Mouse (Mus musculus): ENCODE measurements around the gene Ggps1. TPM values are rescaled to one million over a fixed set of nuclear protein-coding genes. Genes with fewer than 3 reads are reported as not detected.
"Not testable (repeated sequence)": the region's sequence is repeated elsewhere in the genome, so short reads cannot be mapped to it uniquely, and the experiment has no call there.

The Ggps1 gene
- polyA plus RNA-seq, 1 experiment from 2014 or later = 47.7 TPM

DNA sequence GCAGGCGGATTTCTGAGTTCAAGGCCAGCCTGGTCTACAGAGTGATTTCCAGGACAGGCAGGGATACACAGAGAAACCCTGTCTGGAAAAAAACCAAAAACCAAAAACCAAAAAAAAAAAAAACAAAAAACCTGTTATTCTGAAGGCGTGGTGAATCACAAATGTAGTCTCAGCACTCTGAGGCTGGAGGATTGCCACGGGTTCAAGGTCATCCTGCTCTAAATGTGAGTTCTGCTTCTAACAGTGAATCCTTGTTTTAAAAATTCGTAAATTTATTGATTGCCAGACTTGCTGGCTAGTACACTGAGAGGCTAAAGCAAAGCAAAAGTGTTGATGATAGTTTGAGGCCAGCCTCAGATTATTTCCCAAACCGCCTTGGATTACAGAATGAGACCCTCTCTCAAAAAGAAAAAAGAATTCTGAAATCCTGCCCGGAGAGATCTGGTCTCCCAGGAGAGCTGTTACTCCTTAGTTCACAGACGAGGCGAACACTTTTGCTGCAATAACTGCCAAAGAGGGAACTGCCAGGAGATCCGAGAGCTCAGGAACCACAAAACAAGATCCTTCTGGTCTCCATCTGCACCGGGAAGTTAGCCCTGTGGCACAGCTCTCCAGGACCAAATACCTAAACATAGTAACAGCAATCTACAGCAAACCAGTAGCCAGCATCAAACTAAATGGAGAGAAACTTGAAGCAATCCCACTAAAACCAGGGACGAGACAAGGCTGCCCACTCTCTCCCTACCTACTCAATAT, 27.2 kb downstream of the Ggps1 start:
- no peaks in the 10 kb centered on the region for H3K9me3 ChIP-seq
- no peak overlapping the region for H3K4me2 ChIP-seq
- H3K27ac ChIP-seq = no peak overlapping the region
- no peak overlapping the region for H3K4me3 ChIP-seq
- H3K9ac ChIP-seq = no peak overlapping the region
- WGBS = 92% methylated on average over 11 of the region's 11 CpGs
- H3K4me1 ChIP-seq = peaks cover 16% of the 10 kb centered on the region
- H3K36me3 ChIP-seq = no peaks in the 10 kb centered on the region
- H3K27me3 ChIP-seq = no peaks in the 10 kb centered on the region
- no peak for ATAC-seq (ENCODE audit: borderline replicate concordance, extremely low read depth, low FRiP score, low TSS enrichment)

DNA sequence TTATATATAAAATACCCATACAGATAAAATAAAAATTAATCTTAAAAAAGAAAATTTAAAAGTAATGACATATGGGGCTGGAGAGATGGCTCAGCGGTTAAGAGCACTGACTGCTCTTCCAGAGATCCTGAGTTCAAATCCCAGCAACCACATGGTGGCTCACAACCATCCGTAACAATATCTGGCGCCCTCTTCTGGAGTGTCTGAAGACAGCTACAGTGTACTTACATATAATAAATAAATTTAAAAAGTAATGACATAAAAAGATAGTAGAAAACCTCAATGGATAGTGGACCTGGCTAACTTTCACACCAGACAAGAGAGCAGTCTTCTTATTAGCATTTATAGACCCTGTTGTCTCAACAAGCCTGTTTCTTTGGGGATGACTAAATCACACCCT, 27.9 kb downstream of the Ggps1 start:
- not testable (repeated sequence) for H3K9me3 ChIP-seq; H3K4me2 ChIP-seq; ATAC-seq (ENCODE audit: borderline replicate concordance, extremely low read depth, low FRiP score, low TSS enrichment); H3K4me3 ChIP-seq; H3K27me3 ChIP-seq; H3K9ac ChIP-seq; H3K27ac ChIP-seq; H3K36me3 ChIP-seq
- peaks cover 13% of the 10 kb centered on the region for H3K4me1 ChIP-seq
- 89% methylated on average over 3 of the region's 3 CpGs for WGBS

DNA sequence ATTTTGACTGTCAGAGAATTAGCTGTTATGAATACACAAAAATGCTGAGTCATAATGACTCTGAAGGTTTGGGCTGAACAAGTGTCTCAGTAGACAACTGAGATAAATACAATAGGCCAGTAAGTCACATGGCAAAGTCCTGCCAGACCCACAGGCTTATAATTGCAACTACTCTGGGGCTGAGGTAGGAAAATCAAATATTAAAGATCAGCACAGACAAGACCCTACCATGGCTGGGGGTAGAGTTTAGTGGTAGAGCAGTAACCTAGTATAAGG, 29.3 kb downstream of the Ggps1 start:
- no peaks in the 10 kb centered on the region for H3K9me3 ChIP-seq
- H3K27ac ChIP-seq = no peak overlapping the region
- 0 out of 2 replicates have a peak, but pooled peaks cover 3% of the 10 kb centered on the region for H3K36me3 ChIP-seq
- H3K4me3 ChIP-seq = no peak overlapping the region
- H3K9ac ChIP-seq = no peak overlapping the region
- ATAC-seq (ENCODE audit: borderline replicate concordance, extremely low read depth, low FRiP score, low TSS enrichment) = no peak
- H3K27me3 ChIP-seq = no peaks in the 10 kb centered on the region
- peaks cover 11% of the 10 kb centered on the region for H3K4me1 ChIP-seq
- no peak overlapping the region for H3K4me2 ChIP-seq

DNA sequence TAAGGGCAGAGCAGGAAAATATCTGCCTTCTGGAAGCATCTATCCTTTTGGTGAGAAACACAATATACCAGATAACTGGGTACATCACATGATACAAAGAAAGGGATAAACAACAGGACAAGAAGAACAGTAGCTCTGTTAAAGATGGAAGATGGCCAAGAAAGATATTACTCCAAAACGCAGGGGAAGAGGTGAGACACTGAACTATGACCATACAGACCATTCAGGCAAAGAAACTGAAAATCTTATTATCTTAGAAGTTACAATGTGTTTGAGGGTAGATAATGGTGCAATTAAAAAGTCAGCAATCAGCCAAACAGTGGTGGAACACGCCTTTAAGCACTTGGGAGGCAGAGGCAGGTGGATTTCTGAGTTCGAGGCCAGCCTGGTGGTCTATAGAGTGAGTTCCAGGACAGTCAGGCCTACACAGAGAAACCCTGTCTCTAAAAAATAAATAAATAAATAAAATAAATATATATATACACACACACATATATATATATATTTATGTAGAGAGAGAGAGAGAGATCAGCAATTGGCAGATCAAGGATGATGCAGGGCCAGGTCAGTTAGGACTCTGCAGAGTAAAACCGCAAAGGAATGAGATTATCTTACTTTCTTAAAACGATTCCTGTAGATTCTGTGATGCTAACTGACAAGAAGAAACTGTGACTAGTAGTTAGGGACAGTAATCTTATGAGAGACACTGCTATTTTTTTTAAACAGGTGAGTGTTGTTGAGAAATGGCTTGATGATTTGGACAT, 29.8 kb downstream of the Ggps1 start:
- Histone ChIP-seq H3K9ac (no peak overlapping the region), H3K36me3 (0 out of 2 replicates have a peak, but pooled peaks cover 7% of the 10 kb centered on the region), H3K4me1 (peaks cover 6% of the 10 kb centered on the region), H3K27me3 (no peaks in the 10 kb centered on the region), H3K4me3 (no peak overlapping the region), H3K27ac (no peak overlapping the region), H3K9me3 (no peaks in the 10 kb centered on the region), H3K4me2 (no peak overlapping the region)
- 77% methylated on average over 5 of the region's 5 CpGs for WGBS
- no peak for ATAC-seq (ENCODE audit: borderline replicate concordance, extremely low read depth, low FRiP score, low TSS enrichment)

DNA sequence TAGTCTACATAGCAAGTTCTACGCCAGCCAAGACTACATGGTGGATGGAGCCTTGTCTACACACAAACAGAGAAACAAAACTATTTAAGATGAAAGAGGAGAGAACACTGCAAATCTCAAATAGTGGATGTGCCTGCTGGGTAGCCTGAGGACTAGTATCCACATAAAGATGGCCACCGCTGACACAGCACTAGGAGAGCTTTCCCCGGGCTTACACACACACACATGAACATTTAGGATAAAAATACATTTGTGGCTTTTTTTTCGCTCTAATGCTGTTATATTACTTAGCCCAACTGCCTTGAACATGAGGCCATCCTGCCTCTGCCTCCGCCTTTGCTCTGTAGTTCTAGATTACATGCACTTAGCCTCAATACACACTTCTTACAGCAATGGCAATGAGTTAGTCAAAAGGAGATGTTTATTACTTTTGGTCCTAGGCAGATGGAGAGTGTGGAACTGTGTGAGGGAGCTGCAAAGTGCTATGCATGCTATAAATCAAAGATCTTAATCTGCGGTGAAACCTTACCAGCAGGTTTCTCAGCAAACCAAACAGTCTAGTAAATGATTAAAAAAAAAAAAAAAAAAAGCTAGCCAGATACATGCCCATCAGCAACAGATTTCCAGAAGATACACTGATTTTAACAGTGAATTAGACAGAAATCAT, 37.0 kb downstream of the Ggps1 start:
- Histone ChIP-seq H3K9me3 (no peaks in the 10 kb centered on the region), H3K27ac (no peak overlapping the region), H3K36me3 (peaks cover 26% of the 10 kb centered on the region; the same call in 1 of the 2 replicates), H3K27me3 (no peaks in the 10 kb centered on the region), H3K4me1 (no peaks in the 10 kb centered on the region), H3K4me2 (no peak overlapping the region), H3K4me3 (no peak overlapping the region), H3K9ac (no peak overlapping the region)
- WGBS = 92% methylated on average over 6 of the region's 6 CpGs
- ATAC-seq (ENCODE audit: borderline replicate concordance, extremely low read depth, low FRiP score, low TSS enrichment) = no peak

DNA sequence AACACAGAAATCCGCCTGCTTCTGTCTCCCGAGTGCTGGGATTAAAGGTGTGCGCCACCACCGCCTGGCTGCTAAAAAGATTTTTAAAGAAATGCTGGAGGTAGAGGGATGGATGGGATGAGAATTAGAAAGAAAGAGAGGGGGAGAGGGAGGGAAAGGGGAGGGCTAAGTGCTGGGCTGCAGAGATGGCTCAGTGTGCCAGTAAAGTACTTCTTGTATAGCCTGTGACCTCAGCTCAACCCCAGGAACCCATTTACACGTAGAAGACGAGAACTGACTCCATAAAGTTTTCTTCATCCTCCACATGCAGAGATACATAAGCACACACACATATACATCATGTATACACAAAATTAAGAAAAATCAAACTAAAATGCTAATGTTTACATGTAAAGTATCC, 37.7 kb downstream of the Ggps1 start:
- Histone ChIP-seq H3K36me3 (peaks cover 26% of the 10 kb centered on the region; the same call in 1 of the 2 replicates), H3K4me2 (no peak overlapping the region), H3K4me1 (no peaks in the 10 kb centered on the region), H3K9ac (no peak overlapping the region), H3K4me3 (no peak overlapping the region), H3K27ac (no peak overlapping the region), H3K27me3 (no peaks in the 10 kb centered on the region), H3K9me3 (no peaks in the 10 kb centered on the region)
- 92% methylated on average over 6 of the region's 6 CpGs for WGBS
- no peak for ATAC-seq (ENCODE audit: borderline replicate concordance, extremely low read depth, low FRiP score, low TSS enrichment)

DNA sequence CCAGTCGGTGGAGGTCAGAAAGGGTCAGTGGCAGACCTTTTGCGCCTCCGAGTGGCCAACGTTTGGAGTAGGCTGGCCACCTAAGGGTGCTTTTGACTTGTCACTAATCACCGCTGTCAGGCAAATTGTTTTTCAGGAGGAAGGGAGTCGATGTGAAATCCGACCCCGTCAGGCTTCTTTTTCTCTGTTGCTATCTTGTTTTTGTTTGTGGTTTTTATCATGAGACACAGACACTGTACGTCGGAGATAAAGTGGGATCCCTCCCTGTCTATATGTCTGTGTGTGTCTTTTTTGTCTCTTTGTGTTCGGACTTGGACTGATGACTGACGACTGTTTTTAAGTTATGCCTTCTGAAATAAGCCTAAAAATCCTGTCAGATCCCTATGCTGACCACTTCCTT, 41.9 kb downstream of the Ggps1 start:
- H3K4me3 ChIP-seq; H3K4me1 ChIP-seq; H3K27ac ChIP-seq; H3K9me3 ChIP-seq; ATAC-seq (ENCODE audit: borderline replicate concordance, extremely low read depth, low FRiP score, low TSS enrichment); H3K9ac ChIP-seq; H3K4me2 ChIP-seq; H3K27me3 ChIP-seq: not testable (repeated sequence)
- WGBS = 82% methylated on average over 11 of the region's 12 CpGs
- H3K36me3 ChIP-seq = peaks cover 14% of the 10 kb centered on the region

DNA sequence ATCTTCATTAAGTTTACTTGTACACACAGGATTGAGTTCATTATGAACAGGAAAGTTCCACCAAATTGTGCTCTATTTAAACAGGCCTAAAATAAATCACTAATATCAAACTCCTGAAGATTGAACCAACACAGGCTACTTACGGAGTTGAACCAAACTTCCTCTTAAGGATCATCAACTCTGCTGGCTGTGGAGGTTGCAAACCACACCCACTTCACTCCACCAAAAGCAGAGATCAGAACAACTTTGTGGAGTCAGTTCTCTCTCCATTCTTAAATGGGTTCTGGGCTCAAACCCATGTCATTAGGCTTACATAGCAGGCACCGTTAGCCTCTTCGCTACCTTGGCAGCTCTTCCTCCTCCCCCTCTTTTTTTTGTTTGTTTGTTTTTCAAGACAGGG, 44.4 kb downstream of the Ggps1 start:
- Histone ChIP-seq H3K27ac (no peak overlapping the region), H3K9ac (no peak overlapping the region), H3K4me3 (no peak overlapping the region), H3K36me3 (peaks cover 15% of the 10 kb centered on the region), H3K4me2 (no peak overlapping the region), H3K4me1 (no peaks in the 10 kb centered on the region), H3K27me3 (no peaks in the 10 kb centered on the region), H3K9me3 (no peaks in the 10 kb centered on the region)
- 91% methylated on average over 3 of the region's 3 CpGs for WGBS
- ATAC-seq (ENCODE audit: borderline replicate concordance, extremely low read depth, low FRiP score, low TSS enrichment) = no peak

DNA sequence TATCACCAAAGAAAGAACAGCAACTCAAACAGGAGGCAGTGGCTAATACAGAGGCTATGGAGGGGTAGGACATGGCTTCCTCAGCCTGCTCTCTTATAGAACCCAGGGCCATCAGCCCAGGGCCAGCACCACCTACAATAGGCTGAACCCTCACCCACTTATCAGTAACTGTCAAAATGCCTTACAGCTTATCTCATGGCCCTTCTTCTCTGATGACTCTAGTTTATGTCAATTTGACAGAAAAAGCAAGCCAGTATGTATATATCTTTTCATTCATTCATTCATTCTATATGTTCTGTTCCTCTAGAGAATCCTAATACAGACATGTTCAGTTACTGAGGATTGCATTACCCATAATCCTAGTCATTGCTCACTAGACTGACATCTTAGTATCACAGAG, 45.0 kb downstream of the Ggps1 start:
- Histone ChIP-seq H3K36me3 (peaks cover 19% of the 10 kb centered on the region), H3K4me3 (no peak overlapping the region), H3K27ac (no peak overlapping the region), H3K4me1 (no peaks in the 10 kb centered on the region), H3K4me2 (no peak overlapping the region), H3K27me3 (no peaks in the 10 kb centered on the region), H3K9me3 (no peaks in the 10 kb centered on the region), H3K9ac (no peak overlapping the region)
- ATAC-seq (ENCODE audit: borderline replicate concordance, extremely low read depth, low FRiP score, low TSS enrichment) = no peak

DNA sequence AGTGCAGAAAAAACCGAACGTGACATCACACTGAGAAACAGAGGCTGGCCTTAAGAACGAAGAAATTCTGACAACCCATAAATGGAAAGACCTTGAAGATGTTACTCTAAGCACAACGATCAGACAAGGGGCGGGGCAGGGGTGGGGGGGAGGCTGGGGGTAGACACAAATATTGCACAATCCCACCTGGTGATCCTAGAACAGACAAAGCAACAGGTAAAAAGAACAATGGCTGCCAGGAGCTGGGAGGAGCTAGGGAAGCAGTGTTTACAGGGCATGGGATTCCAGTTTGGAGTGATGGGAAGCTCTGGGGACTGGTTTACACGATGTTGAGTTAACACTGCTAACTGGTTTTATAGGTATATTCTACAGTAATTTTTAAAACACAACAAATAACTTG, 47.7 kb downstream of the Ggps1 start:
- Histone ChIP-seq H3K9me3 (no peaks in the 10 kb centered on the region), H3K4me3 (no peak overlapping the region), H3K4me2 (no peak overlapping the region), H3K9ac (no peak overlapping the region), H3K36me3 (peaks cover 30% of the 10 kb centered on the region), H3K27ac (no peak overlapping the region), H3K27me3 (no peaks in the 10 kb centered on the region), H3K4me1 (no peaks in the 10 kb centered on the region)
- no peak for ATAC-seq (ENCODE audit: borderline replicate concordance, extremely low read depth, low FRiP score, low TSS enrichment)
- WGBS = 88% methylated on average over 6 of the region's 6 CpGs

DNA sequence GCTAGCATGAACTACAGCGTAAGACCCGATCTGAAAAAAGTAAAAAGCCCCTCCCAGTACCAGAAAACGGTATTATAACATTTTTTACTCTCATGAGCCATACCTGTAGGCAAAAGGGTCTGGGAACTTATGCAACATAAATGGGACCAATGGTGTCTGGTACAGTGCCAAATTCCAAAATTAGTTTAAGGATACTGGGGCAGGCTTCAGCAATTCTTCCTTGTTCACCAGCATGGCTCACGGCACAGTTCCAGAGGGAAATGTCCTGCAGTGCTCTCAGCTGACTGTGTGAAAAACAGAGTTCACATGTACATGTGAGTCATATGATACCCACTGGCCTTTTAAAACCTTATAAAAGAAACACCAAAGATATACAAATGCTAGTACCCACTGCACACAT, 48.7 kb downstream of the Ggps1 start:
- Histone ChIP-seq H3K4me3 (no peak overlapping the region), H3K27ac (no peak overlapping the region), H3K4me2 (no peak overlapping the region), H3K36me3 (peaks cover 28% of the 10 kb centered on the region), H3K27me3 (no peaks in the 10 kb centered on the region), H3K4me1 (no peaks in the 10 kb centered on the region), H3K9me3 (no peaks in the 10 kb centered on the region), H3K9ac (no peak overlapping the region)
- WGBS = 92% methylated on average over 4 of the region's 4 CpGs
- ATAC-seq (ENCODE audit: borderline replicate concordance, extremely low read depth, low FRiP score, low TSS enrichment) = no peak

DNA sequence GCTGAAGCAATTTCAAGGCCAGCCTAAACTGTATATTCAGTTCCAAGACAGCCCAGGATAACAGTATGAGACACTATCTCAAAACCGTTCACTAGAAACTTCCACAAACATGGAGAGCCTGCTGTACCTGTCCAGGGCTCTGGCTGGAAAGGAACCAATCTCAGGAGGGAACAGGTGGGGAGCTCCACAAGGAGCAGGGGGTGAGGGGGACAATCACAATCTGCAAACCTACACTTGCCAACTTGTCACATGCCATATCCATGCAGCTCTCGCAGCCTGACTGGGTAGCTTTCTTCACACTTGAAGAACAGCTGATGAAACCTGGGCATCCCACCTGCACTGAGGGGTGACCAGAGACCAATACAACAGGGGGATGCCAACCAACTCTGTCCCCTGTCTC, 49.3 kb downstream of the Ggps1 start:
- ATAC-seq (ENCODE audit: borderline replicate concordance, extremely low read depth, low FRiP score, low TSS enrichment) = no peak
- Histone ChIP-seq H3K36me3 (peaks cover 29% of the 10 kb centered on the region), H3K27me3 (no peaks in the 10 kb centered on the region), H3K9me3 (no peaks in the 10 kb centered on the region), H3K4me2 (no peak overlapping the region), H3K4me1 (no peaks in the 10 kb centered on the region), H3K9ac (no peak overlapping the region), H3K4me3 (no peak overlapping the region), H3K27ac (no peak overlapping the region)
- 87% methylated on average over 2 of the region's 2 CpGs for WGBS
